Mouse (Mus musculus): ENCODE results near the gene Col11a2.

DNA sequence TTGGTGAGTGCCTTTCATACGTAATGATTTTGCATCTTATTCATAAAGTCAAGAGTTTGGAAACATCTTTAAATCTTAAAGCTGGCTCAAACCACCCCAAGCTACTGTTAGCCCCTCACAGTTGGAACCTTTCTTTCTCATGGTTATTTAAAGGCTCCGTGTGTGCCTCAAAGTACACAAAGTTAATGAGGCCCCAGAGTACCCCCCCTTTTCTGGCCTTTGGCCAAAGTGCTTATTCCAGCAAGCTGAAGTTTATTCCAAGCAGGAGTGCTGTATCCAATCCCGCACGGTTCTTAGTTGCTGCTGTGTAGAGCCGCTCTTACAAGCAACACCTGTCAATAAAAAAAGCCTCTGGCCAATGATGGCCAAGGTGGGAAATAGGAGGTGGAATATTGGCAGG lies 60.3 kb downstream of the Col11a2 start:
- TF ChIP-seq POLR2A (IDR thresholded peaks at IDR 0.05; ENCODE audit: extremely low read depth, insufficient read depth, low read length) (no peak), CTCF (IDR thresholded peaks at IDR 0.05; ENCODE audit: extremely low read depth, insufficient read depth, low read length) (no peak)

Data from cortical plate, adult 2 months (tissue).